Mouse (Mus musculus) E14TG2a.4 (cell line): ENCODE measurements around the gene C130050O18Rik.

ENCODE experiments used
- CTCF ChIP-seq: conservative IDR thresholded peaks from 2 replicates; pipeline ENCODE4 v1.5.1; 2014; ENCODE audit warnings: low read length
- NANOG ChIP-seq: IDR thresholded peaks from 2 replicates; pipeline ENCODE4 v1.6.1; 2014; ENCODE audit warnings: borderline replicate concordance, low read length, mixed read lengths

DNA sequence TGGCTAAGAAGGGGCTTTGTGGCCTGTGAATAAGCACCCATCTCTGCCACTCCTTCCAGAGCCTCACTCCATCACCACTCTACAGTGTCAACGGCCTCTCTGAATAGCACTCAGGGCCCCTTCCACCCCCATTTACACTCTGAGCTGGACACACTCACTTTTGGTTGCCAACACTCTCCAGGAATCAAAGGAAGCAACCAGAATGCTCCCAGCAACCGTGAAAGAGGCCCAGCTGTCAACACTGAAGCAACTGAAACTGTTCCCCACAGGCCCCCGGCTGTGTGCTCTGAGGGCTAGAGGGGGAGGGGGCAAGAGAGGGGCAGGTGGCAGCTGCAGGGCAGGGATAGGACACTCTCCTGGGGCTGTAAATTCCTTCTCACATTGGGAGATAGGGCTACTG, 13.6 kb downstream of the C130050O18Rik start:
- no peak for TF ChIP-seq CTCF
- TF ChIP-seq NANOG = no peak
